Mouse (Mus musculus) urinary bladder, postnatal 36 days (tissue): ENCODE measurements around the gene Ap1g1.
"Not testable (repeated sequence)": the region's sequence is repeated elsewhere in the genome, so short reads cannot be mapped to it uniquely, and the experiment has no call there.

ENCODE experiments used
- DNase-seq, 2 experiments: peaks; one replicate each; pipeline ENCODE4 v3.0.0; 2022; ENCODE audit warnings: low spot score in 2 of 2, mixed read lengths in 1 of 2

Ap1g1 gene

GRCm38 (mm10) chr8:109866690-109867089 lies 88.3 kb downstream of the Ap1g1 start:
- DNase-seq: no peak

- peak; percentile 93 to 96 for DNase-seq
These were observed 89.8 kb downstream of the Ap1g1 start, which contains the start of gene Phlpp2 for GRCm38 (mm10) chr8:109868003-109868679. Gene Phlpp2 (plus strand): TSS chr8:109868542.

- peak; percentile 38 to 40 for DNase-seq
These were observed 90.5 kb downstream of the Ap1g1 start for GRCm38 (mm10) chr8:109868680-109869361.

DNA sequence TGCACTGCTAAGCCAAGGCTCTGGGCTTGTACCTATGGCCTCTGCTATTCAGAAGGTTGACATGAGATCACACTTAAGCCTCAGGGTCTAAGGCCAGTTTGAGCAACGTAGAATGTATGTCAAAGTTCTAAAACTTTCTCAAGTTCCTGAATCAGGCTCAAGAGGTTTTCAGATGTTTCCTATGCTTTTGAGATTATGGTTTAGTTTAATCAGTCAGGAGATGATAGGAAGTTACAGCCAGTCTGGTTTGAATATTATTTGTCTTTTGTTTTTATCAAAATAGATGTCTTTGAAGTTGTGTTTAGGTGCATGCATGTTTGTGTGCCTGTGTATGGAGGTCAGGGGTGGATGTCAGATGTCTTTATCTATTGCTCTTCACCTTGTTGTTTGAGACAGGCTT lies 92.7 kb downstream of the Ap1g1 start:
- DNase-seq: no peak

DNA sequence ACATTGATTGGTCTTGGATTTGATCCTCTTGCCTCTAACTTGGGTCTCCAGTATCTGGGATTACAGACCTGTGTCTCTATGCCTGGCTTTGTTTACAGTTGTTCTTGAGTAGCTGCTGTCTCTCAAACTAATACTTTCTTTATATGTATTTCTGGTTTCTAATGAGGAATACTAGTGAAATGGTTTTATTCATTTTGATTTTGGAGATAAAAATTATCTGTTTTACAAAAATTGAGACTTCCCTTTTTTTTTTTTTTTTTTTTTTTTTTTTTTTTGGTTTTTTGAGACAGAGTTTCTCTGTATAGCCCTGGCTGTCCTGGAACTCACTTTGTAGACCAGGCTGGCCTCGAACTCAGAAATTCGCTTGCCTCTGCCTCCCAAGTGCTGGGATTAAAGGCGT lies 95.4 kb downstream of the Ap1g1 start:
- DNase-seq: not testable (repeated sequence)

GRCm38 (mm10) chr8:109880012-109880662 lies 101.8 kb downstream of the Ap1g1 start:
- no peak for DNase-seq

GRCm38 (mm10) chr8:109885294-109885693 lies 106.9 kb downstream of the Ap1g1 start:
- DNase-seq: no peak

GRCm38 (mm10) chr8:109889211-109889610 lies 110.9 kb downstream of the Ap1g1 start:
- DNase-seq: no peak

DNA sequence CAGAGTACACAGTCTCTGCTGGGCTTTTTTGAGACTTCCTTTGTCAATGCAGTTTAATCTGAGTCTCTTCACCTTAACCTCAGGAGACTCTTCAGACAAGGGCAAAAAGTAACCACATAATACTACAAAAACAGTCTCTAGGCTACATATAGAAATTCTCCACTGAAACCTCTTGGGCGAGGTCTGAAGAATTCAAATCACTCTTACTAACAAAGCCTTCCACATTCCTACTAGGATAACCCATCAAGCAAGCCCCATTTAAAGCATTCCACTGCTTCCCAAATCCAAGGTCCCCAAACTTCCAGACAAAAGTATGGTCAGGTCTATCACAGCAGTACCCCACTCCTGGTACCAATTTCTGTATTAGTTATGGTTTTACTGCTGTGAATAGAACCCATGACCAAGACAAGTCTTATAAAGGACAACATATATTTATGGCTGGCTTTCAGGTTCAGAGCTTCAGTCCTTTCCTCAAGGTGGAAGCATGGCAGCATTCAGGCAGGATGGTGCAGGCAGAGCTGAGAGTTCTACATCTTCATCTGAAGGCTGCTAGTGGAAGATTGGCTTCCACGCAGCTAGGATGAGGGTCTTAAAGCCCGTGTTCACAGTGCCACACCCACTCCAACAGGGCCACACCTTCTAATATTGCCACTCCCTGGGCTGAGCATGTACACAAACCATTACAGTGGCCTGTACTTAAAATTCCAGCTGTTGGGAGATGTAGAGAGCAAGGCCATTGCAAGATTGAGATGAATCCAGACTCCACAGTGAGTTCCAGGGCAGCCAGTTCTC lies 112.6 kb downstream of the Ap1g1 start:
- DNase-seq: no peak

- DNase-seq: no peak
These were observed 116.3 kb downstream of the Ap1g1 start for GRCm38 (mm10) chr8:109894636-109895035.

DNA sequence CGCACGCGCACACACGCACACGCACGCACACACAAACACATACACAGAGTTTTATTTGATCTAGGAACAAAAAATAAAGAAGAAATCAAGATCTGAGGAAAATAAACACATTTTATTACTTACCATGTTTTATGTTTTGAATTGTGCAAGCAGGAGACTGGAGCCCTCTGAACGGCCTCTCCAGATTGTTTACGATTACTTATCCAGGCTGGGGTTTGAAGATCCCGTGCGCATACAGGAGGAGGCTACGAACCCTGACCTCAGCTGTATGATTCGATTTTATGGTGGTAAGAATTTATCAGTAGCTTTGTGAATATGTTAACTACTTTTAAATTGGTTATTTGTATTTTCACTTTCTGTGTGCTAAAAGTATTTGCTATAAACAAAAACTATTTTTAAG lies 117.0 kb downstream of the Ap1g1 start:
- DNase-seq: no peak

GRCm38 (mm10) chr8:109902379-109902778 lies 124.0 kb downstream of the Ap1g1 start:
- DNase-seq: no peak

- DNase-seq: no peak
These were observed 125.6 kb downstream of the Ap1g1 start for GRCm38 (mm10) chr8:109903909-109904469.

DNA sequence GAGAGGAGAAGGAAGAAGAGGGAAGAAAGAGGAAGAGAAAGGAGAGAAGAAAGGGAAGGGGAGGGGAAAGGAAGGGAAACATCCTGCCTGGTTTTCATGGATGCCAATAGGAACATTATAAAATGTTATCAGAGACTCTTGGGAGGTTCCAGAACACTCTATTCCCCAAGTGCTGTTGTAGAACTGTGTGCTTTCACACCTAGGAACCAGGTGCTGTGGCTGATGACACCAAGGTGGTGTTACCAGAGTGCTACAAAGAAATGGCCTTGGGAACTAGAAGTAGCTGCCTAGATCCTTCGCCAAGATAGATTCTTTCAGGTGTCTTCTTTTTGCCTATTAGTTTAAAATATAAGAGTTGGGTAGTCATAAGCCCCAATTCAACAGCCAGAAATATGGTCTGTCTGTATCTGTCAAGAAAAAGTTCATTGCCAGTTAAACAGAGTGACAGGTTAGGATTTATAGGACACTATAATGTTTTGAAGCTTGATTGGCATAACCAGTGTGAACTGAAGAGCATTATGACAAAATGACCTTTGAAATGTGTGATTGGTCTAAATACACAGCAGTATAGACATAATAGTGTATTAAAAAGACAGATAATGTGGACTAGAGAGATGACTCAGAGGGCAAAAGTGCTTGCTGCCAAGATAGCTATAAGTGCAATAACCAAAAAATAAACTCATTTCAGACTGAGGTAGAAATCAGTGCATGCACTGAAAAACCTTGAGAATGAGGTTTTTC lies 126.7 kb downstream of the Ap1g1 start:
- DNase-seq: no peak

- no peak for DNase-seq
These were observed 128.6 kb downstream of the Ap1g1 start for GRCm38 (mm10) chr8:109906907-109907306.

DNA sequence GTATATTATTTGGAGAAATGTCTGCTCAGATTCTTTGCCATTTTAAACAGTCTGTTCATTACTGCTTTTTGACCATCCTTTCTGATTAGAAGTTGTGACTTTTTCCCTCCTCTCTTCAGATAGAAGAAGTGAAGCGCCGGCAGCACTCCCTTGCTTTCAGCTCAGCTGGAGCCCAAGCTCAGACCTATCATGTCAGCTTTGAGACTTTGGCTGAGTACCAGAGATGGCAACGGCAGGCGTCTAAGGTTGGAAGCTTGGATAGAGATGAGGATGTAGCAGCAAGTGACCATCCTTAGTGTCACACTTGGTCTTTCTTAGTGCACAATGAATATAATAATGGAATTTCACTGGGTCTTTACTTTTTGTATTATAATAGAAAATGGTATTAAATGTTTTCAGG lies 129.0 kb downstream of the Ap1g1 start:
- no peak for DNase-seq
